Mouse (Mus musculus) kidney, adult 9 months (tissue): ENCODE data around the gene Kdelr1.
A peak's percentile ranks its signal among the peaks of the same experiment; 100 is the strongest.

Experiments used
- DNase-seq: peaks from one replicate; pipeline ENCODE4 v3.0.0; 2022

The Kdelr1 gene

GRCm38 (mm10) chr7:45872624-45873023 is at the start of gene Kdelr1:
Gene Kdelr1, plus strand, starts transcription at chr7:45872772.
- peak; percentile 92 for DNase-seq

GRCm38 (mm10) chr7:45824598-45824997 is 48.0 kb upstream of the Kdelr1 start, which contains the start of gene Kcnj14:
Gene Kcnj14, minus strand, starts transcription at chr7:45824782.
- no peak for DNase-seq

- DNase-seq = no peak
Measured at GRCm38 (mm10) chr7:45826631-45827030, 45.9 kb upstream of the Kdelr1 start.

- DNase-seq = peak; percentile 93
Measured at GRCm38 (mm10) chr7:45830427-45831127, 42.0 kb upstream of the Kdelr1 start, which contains the start of gene Grwd1. Gene Grwd1, minus strand, starts transcription at chr7:45830944.

GRCm38 (mm10) chr7:45831128-45831525 is 41.4 kb upstream of the Kdelr1 start:
- DNase-seq = no peak

GRCm38 (mm10) chr7:45832428-45832827 is 40.1 kb upstream of the Kdelr1 start:
- DNase-seq = no peak

- no peak for DNase-seq
Measured at GRCm38 (mm10) chr7:45833148-45833790, 39.3 kb upstream of the Kdelr1 start.

- no peak for DNase-seq
Measured at GRCm38 (mm10) chr7:45833924-45834323, 38.6 kb upstream of the Kdelr1 start.

GRCm38 (mm10) chr7:45842950-45843744 is 29.4 kb upstream of the Kdelr1 start:
- DNase-seq = no peak

- no peak for DNase-seq
Measured at GRCm38 (mm10) chr7:45848447-45849027, 24.0 kb upstream of the Kdelr1 start.

- DNase-seq = no peak
Measured at GRCm38 (mm10) chr7:45850661-45851060, 21.9 kb upstream of the Kdelr1 start.

- DNase-seq = no peak
Measured at GRCm38 (mm10) chr7:45853089-45853488, 19.5 kb upstream of the Kdelr1 start.

GRCm38 (mm10) chr7:45856950-45857901 is 15.3 kb upstream of the Kdelr1 start:
- no peak for DNase-seq

- DNase-seq = no peak
Measured at GRCm38 (mm10) chr7:45859008-45859407, 13.6 kb upstream of the Kdelr1 start.

GRCm38 (mm10) chr7:45862804-45863203 is 9.8 kb upstream of the Kdelr1 start:
- DNase-seq = no peak

- DNase-seq = no peak
Measured at GRCm38 (mm10) chr7:45864435-45864834, 8.1 kb upstream of the Kdelr1 start.

- DNase-seq = peak; percentile 91
Measured at GRCm38 (mm10) chr7:45865925-45866910, 6.4 kb upstream of the Kdelr1 start.

GRCm38 (mm10) chr7:45867871-45868270 is 4.7 kb upstream of the Kdelr1 start:
- DNase-seq = no peak

GRCm38 (mm10) chr7:45869107-45869670 is 3.4 kb upstream of the Kdelr1 start:
- no peak for DNase-seq

- DNase-seq = no peak
Measured at GRCm38 (mm10) chr7:45869787-45870186, 2.8 kb upstream of the Kdelr1 start.
